Mouse (Mus musculus) lung, postnatal 14 days (tissue): ENCODE measurements around the gene Cux2.

ENCODE experiments used
- DNase-seq: peaks from one replicate; pipeline ENCODE4 v3.0.0; 2021

Cux2 gene

DNA sequence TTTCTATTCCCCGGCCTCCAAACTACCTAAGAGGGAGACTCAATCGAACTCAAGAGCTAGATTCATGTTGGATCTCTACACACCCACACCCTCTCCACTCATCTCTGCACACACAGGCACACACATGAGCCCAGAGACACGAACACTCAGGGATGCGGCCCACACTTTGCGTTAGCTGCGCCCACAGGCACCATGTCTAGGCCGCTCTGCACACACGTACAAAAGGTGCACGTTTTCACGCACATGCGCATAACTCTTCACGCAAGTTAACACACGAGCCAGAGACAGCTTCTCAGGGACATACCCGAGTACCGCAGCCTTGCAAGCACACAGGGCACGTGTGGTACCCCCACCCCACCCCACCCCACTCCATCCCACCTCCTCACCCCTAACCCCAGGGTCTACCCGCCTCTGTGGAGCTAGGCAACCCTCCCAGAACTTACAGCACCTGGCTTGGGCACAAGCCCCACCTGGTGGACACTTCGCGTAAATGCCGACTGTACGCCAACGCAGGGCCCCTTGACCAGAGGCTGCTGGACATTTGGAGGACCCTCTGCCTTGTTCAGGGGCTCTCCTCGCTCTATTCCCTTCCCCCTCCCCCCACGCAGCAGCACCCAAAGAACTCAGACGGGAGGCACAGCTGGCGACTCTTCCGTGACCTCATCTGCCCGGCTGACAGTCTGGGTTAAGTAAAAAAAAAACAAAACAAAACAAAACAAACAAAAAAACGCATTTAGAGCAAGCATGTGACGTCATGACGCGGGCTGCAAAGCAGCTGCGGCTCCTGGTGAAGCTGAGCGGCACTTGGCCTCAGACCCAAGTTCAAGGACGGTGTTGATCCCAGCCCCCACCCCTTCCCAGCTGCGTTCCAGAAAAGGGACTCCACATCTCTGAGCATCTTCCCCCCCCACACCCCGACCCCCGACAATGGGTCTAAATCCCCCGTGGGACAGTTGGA, 9.4 kb upstream of the Cux2 start:
- peak; percentile 71 for DNase-seq

DNA sequence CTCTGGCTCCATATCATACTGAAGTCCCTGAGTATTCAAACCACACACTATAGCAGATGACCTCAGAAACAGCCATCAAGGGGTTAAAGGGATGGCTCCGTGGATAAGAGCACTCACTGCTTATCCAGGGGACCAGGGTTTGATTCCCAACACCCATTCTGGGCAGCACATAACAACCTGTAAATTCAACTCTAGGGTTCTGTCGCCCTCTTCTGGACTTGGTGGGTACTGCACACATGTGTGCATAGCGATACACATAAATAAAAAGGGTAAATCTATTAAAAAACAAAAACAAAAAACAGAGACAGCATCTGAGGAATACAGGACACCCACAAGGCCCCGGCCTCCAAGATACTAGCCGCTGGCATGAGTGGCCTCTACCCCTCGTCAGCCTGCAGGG, 7.7 kb upstream of the Cux2 start:
- DNase-seq = no peak

DNA sequence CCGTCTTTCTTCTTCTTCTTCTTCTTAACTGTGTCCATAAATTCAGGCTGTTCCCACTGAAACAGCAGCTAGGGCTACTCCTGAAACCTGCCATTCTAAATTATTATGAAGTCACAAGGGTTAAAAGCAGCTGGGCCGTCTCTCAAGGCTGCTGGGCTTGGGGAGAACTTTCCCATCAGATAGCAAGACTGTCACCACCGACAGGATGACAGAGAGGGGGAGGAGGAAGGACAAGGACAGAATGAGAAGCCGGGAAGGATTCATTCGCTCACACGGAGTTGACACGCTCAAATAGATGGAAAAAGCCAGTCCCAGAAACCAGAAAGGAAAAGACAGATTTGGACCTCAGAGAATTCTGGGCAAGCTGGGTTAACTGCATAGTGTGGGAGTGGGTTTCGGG, 6.7 kb upstream of the Cux2 start:
- DNase-seq = no peak

DNA sequence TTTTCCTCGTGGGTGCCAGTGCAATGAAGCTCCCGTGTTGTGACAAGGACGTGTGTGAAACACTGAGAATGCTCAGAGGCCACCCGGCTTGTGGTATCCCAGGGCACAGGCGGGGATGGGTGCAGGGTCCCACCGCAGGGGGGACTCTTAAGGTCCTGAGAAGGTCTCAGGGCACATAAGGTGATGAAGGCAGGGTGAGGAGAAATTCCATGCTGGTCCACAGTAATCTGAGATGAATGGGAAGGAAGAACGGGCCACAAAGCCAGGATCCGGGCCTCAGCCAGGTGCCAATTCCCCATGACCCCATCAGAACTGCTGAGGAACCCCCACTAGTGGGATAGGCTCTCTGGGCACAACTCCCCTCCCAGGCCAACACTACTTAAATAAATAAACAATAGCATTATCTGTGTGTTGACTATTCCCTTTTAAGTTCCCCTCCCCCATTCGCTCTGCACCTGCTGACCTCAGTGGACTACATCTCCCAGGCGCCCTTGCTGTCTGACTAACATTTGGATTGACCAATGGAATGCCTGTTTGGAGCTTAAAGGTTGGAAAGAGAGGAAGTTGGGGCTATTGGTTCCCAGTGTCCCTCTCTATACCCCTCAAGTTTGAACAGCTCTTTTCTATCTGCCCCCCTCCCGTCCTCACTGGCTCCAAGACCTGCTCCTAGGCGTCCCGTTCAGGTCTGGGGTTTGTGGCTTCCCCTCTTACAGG, 4.4 kb upstream of the Cux2 start:
- DNase-seq = peak; percentile 47

DNA sequence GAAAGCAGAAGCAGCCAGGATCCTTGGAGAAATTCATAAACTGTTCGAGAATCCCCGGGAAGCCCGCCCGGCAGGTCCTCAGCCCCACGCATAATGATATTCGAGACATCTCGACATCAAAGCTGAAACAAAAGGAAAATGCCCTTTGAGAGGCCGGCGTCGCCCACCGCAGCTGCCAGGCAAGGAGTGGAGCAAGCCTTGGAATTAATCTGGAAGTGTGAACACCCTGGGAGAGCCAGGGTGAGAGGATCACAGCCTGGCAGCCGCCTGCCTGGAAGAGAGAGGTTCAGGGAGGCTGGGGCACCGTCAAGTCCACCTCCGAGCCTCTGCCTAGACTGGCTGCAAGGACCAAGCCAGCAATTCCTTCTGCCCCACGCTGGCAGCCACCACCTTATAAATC, 3.7 kb upstream of the Cux2 start:
- no peak for DNase-seq

DNA sequence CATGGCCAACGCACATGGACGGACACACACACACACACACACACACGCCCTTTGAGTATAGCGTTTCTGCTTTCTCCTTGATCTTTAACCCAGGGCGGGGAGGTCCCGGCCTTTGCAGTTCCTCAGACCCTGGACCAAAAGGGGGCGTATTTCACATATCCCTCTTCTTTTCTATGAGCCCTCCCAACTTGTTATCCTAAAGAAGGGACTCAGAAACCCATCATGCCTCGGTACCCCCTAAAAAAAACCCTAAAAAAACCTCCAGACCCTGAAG, 867 bp upstream of the Cux2 start:
- DNase-seq = no peak

DNA sequence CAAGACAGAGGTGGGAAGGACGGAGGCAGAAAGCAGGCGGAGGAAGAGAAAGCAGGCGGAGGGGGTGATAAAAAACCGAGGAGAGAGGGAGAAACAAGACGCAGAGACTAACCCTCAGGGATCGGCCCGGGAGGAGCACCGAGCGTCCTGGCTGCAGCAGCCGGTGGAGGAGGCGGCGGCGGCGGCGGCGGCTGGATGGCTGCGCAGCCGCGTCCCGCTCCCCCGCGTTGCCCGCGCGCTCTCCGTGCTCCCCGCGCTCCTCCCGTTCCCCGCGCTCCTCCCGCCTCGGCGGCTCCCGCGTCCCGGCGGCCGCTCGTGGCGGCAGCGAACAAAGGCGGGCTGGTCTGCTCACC, 262 bp downstream of the Cux2 start:
- peak; percentile 59 for DNase-seq

DNA sequence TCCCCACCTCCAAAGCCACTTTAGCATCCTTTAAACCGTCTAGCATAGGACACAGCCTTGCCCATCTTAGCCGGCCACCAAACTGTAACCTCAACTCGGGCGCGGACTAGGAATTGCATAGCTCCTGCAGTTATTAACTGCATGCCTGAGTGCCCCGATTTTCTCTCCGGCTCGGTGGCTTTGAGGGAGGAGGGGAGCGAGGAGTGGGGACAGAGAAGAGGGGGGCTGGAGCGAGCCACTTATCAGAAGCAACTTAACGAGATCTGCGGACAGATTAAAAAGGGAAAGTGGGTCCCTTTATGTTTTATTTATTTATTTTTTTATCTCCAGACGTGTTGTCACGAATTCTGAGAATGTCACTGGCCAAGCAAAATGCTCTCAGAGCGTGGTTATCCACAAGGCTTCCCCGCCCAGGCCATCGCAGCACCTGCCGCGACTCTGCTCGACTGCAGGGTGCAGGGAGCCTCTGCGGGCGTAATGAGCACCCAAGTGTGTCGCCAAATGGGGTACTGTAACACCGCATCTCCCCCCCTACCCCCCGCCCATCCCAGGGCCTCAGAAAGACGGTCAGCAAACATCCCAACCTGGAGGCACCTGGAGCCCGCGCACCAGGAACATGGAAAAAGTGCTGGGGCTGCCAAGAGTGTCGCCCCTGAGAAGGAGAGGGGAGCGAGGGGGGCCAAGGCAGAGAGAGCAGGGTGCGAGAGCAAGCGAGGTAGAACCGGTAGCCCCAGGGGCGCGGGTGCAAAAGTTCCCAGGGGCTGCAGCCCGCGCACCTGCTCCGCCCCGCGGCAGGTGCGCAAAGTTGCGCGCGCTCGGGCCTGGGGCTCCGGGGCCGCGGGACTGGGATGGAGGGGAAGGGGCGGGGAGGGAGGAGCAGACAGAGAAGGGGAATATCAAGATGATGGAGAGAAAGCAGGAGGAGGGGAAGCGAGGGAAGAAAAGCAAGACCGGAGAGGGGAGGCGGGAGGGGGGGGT, 927 bp downstream of the Cux2 start:
- DNase-seq = no peak

DNA sequence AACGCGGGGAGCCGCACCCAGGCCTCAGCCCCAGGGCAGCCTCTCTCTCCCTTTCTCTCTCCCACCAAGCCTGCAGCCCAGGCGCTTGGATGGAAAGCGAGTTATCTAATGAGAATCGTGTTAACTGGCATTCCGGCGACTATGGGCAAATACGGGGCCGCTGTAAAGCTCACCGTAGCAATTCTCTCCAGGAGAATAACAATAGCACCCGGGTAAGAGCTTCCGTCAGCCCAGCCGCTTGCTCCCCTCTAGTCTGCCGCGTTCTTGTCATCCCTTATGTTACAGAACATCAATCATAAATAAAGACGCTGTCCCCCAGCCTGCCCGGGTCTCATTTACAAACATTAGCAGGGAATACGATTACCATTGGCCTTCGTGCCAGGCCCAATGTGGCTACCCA, 1.6 kb downstream of the Cux2 start:
- DNase-seq = no peak

DNA sequence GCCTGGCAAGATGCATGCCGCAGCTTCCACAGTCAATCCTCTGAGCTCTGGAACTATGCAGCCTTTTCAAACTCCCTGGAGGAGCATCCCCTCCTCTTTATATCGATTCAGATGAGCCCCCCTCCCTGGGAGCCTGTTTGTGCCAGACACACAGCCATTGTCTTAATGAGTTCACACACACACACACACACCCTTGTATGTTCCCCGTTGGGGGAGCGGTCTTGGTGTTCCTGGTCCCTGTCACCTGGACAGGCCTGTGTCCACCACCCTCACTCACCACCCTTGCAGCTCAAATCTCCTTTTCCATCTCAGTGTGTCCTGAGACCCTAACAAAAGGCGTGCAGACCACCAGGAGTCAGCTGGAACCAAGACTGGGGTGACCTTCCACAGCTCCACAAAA, 2.1 kb downstream of the Cux2 start:
- no peak for DNase-seq

DNA sequence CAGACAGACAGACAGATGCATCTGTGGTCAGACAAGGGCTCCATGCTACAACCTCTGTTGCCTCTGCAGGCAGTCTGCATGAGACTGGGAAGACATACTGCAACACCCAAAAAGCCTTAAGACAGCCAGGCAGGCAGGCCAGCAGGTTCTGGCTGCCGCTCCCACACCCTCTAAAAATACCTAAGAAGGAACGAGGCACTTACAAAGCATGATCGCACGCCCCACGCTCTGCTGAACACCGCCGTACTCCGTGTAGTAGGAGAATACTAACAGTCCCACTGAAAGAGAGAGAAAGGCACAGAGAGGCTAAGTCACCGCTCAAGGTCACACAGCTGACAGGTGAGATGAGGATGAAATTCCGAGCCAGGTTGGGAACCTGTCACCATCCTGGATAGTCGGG, 6.3 kb downstream of the Cux2 start:
- DNase-seq = no peak

DNA sequence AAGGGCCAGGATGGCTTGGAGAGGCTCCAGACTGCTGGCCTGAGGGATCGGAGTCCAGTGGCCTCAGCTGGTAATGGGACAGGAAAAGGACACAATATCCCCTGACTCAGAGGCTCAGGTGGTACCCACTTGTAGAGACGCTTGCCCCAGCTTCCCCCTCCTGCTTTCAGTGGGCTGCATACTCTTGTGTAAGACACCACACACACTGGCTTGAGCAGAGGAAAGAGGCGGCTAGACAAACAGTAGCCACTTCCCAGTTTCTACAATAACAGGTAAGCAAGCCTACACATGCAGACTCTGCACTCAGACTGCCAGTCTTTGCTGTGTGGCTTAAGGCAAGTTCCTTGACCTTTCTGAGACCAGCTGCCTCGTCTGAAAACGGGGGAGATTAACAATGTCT, 14.6 kb downstream of the Cux2 start:
- DNase-seq = no peak

DNA sequence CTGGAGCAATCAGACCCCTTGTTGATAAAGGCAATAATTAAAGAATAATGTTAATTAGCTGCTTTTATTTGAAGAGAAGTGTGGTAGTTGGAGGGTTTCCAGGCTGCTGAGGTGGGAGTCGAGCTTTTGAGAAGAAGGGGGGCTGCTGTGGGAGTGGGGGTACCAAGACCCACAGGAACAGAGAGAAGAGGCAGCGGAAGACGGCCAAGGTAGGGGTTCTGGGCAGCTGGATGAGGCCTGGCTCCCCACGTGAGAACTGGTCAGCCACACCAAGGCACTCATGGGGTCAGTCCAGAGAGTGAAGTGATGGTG, 16.8 kb downstream of the Cux2 start:
- no peak for DNase-seq

DNA sequence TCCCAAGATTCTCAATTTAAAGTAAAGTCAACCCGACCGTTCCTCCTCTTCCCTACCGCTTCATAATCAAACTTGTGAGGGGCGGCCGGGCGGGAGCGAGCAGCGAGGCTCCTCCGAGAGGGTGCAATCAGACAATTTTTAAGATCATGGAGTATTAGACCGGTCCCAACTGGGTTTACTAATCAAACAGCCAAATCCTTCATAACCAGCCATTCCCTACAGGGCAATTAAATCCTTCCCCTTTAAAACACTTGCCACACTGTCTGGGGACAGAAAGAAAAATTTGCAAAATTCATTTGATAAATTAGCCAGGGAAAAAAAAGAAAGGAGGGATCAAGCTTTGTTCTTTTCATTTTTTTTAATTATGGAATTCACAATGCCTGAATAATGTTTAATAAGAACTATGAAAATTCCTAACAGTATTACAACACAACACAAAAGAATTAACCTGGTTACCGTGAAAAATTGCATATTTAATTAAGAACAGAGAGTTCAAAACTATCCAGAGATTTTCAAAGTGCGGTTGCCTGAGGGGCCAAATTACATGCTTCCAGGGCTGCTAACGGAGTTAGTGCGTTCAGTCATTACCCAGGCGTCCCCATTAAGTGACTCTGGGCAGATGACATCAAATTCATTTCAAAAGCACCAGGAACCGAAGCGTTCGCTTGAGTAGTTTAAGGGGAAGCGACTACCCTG, 17.3 kb downstream of the Cux2 start:
- no peak for DNase-seq

DNA sequence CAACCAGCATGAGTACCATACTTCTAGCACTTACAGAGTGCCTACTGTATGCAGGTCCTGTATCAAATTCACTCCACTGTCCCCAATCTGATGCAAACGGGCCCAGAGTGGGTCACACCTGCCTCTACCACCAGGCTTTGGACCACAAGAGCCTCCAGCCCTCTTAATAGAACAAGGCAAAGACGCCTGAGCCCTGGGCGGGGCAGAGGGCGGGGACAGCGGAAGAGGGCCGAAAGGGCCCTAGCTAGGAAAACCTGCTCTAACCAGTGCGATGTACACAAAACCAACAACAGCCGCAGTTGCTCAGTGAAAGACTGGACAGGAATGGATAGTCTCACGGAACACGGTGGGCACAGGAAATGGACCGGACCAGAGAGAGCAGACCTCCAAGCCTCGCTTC, 18.8 kb downstream of the Cux2 start:
- DNase-seq = no peak

DNA sequence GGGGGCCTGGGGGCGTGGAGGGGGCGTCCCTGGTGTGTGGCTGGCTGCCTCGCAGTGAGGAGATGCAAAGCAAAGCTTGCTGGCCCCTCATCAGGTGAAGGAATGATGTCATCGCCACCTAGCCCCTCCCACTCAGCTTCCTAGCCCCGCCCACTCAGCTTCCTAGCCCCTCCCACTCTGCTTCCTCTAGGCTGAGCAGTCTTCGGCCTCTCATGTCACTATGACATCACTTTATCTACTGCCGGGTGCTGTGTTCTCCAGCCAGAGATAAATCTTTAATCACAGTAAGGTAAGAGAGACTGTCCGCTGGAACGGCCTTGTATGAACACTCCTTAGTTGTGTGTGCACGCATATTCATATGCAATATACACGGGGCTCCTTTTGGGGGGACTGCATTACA, 19.3 kb downstream of the Cux2 start:
- DNase-seq = no peak

DNA sequence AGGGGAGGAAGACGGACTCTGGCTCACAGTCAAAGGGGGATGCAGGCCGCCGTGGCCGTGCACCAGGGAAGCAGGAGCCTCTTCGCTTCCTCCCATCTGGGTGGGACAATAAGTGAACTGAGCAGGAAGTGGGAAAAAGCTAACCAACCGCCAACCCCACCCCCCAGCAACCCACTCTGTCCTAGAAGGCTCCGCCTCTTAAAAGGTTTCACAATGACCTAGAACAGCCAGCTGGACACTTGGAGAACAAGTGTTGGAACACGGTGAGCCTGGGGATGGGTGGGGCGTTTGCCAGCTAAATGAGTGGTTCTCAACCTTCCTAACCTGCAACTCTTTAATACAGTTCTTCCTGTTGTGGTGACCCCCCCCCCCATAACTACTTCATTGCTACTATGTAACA, 23.1 kb downstream of the Cux2 start:
- peak; percentile 54 for DNase-seq

DNA sequence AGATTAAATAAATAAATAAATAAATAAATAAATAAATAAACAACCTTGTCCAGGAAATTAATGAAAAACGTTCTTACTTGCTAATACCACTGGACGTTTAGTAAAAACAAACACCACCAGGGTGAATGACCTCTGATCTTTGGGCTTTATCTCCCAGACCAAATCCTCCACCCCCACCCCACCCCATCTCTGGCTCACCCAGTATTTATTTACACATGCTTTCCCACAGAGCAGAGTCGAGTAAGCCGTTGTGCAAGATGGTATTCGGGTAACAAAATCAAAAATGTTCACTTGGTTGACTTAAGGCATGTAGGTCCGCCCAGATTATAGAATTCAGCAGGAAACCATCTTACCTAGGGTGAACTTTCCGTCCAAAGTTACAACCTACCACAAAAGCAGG, 23.6 kb downstream of the Cux2 start:
- DNase-seq = no peak

DNA sequence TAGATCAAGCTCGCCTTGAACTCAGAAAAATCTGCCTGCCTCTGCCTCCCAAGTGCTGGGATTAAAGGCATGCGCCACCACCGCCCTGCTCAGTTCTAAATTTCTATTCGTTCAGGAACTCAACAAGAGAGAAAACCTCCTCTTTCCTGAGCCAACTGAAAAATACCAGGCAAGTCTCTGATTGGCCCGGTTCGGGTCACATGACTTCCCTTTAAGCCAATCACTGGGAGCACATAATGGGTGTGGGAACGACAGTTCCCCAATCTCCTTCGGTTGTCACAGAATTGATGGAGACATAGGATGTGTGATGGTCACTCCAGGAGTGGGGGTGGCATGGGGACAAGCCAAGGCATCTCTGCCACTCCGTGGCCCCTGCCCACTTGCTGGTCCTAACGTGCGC, 24.8 kb downstream of the Cux2 start:
- DNase-seq = no peak

DNA sequence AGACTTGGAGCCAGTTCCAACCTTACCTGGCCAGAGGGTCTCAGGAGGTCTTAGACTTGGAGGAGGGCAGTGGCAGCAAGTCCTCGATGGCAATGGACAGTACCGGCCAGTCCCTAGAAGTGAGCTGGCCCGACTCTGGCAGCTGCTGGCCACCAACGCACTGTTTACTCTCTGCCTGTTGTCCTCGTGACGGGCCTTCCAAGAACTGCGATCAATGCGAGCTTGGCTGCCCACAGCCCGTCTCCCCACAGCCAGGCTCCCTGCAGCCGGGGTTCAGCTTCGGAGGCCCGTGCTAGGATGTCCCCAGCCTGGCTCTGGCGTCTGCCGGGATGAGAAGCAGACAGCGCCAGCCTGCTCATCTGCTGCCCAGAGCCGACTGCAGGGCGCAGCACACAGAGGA, 30.6 kb downstream of the Cux2 start:
- DNase-seq = no peak

DNA sequence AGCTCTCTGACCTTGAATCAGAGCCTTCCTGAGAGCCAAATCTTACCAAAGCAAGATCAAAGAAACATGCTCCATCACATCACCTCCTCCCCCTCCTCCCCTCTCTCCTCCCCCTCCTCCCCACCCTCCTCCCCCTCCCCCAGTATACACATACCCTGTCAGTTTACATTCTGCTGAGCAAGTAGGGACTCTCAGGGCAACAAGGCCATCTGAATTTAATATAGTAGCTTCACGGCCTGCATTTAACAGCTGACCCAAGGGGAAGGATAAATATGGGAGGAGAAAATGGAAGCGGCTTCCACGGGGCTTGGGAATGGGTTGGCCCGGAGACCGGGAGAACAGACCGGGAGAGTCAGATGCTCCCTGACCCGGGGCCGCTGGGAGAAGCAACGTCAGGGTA, 32.1 kb downstream of the Cux2 start:
- DNase-seq = no peak

DNA sequence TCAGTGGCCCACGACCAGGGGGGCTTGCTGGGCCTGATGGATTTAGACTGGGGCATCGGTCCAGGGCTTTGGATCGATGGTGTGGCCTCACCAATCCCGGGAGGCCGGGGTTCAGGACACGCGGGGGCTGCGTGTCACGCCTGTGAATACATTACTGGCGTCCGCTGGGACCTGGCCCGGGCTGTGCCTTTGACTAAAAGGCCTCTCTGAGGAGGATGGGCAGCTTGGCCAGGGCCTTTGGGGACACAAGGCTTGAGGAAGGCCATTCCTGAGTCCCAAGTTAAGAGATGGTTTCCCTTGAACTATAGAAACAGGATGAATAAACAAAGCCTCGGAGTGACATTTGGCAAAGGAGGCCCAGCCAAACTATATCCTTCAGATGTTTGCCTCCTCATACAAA, 32.6 kb downstream of the Cux2 start:
- no peak for DNase-seq

DNA sequence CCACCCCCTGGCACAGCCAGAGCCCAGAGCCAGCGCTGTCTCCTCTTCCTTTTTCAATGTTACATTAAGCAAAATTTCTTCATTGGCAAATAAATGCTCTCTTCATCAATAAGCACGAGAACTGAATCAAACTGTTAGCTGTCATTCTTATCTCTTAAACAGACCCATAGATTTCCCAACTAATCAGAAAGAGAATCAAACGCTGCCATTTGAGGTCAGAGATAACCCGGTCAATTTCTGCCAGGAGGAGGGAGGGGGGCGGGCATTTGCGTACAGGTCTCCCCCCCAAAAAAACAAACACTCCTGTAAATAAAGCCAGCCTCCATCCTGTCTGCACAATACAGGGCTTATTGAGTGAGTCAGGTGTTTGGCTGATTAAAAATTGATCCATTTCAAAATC, 33.2 kb downstream of the Cux2 start:
- DNase-seq = no peak
